Mouse (Mus musculus): ENCODE measurements around the gene Usp39. TPM values are rescaled to one million over a fixed set of nuclear protein-coding genes. Genes with fewer than 3 reads are reported as not detected.

Gene Usp39
- polyA plus RNA-seq, 1 experiment from 2014 or later: 36.7 TPM

GRCm38 (mm10) chr6:72383142-72383820 is 38.3 kb upstream of the Usp39 start:
- Histone ChIP-seq H3K4me1 (peaks cover 6% of the 10 kb centered on the region; the same call in 1 of the 2 replicates), H3K9me3 (replicated peaks) (no peaks in the 10 kb centered on the region), H3K36me3 (no peaks in the 10 kb centered on the region), H3K27me3 (replicated peaks) (peaks cover 28% of the 10 kb centered on the region), H3K4me3 (replicated peaks) (no peak overlapping the region), H3K9ac (replicated peaks) (no peak overlapping the region), H3K4me2 (no peak overlapping the region), H3K27ac (replicated peaks) (no peak overlapping the region)
- no peak for ATAC-seq (ENCODE audit: low FRiP score)
- WGBS: 88% methylated on average over 6 of the region's 6 CpGs

- no peaks in the 10 kb centered on the region for H3K36me3 ChIP-seq
- H3K4me1 ChIP-seq: peaks cover 6% of the 10 kb centered on the region; the same call in 1 of the 2 replicates
- H3K9me3 ChIP-seq (replicated peaks): no peaks in the 10 kb centered on the region
- ATAC-seq (ENCODE audit: low FRiP score): no peak
- H3K27ac ChIP-seq (replicated peaks): no peak overlapping the region
- H3K4me3 ChIP-seq (replicated peaks): no peak overlapping the region
- no peak overlapping the region for H3K4me2 ChIP-seq
- peaks cover 28% of the 10 kb centered on the region for H3K27me3 ChIP-seq (replicated peaks)
- H3K9ac ChIP-seq (replicated peaks): no peak overlapping the region
- 85% methylated on average over 6 of the region's 6 CpGs for WGBS
Measured at GRCm38 (mm10) chr6:72382494-72382893, 37.5 kb upstream of the Usp39 start.

DNA sequence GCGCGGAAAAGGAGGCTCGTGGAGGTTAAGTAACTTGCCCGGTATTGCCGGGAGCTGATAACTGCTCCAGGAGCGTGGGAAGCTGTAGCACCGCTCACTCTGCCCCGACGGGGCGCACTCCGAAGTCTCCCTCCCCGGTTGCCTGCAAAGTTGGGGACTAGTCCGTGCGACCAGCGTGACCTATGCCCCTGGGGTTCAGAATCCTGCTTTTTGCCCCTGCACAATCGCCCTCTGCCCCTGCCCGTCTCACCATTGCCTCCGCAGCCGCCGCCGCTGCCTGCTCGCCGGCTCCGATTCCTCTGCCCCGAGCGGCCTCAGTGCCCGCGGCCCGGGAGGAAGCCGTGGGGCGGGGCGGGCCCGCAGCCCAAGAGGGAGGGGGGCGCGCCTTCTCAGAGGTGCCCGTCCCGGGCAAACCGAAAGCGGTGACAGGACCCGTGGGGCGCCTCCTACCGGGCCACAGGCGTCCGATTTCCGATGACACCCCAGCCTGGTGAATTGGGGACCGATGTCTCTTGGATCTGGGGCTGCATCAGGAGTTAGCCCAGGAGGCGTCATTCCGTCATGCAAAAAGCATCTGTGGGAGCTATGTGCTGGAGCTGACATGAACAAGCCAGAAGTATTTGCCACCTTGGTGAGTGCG is 35.3 kb upstream of the Usp39 start, which contains the start of gene Vamp5:
Vamp5 (minus strand) TSS at position 338 of the 640 bp plus-strand sequence.
- 2% methylated on average over 47 of the region's 49 CpGs for WGBS
- no peaks in the 10 kb centered on the region for H3K36me3 ChIP-seq
- peaks cover 6% of the 10 kb centered on the region; the same call in 1 of the 2 replicates for H3K4me1 ChIP-seq
- H3K27me3 ChIP-seq (replicated peaks): peaks cover 28% of the 10 kb centered on the region
- no peak for ATAC-seq (ENCODE audit: low FRiP score)
- peak within 1 kb of the TSS; percentile 61 for H3K4me2 ChIP-seq
- no peaks in the 10 kb centered on the region for H3K9me3 ChIP-seq (replicated peaks)
- peak within 1 kb of the TSS; percentile 43 for H3K9ac ChIP-seq (replicated peaks)
- peak within 1 kb of the TSS; percentile 41 for H3K4me3 ChIP-seq (replicated peaks)
- peak within 1 kb of the TSS; percentile 58; the same call in 1 of the 2 replicates for H3K27ac ChIP-seq (replicated peaks)

GRCm38 (mm10) chr6:72379377-72380130 is 34.6 kb upstream of the Usp39 start:
- Histone ChIP-seq H3K27ac (replicated peaks) (0 out of 2 replicates have a peak overlapping the region, but pooled peaks have one; percentile 58), H3K27me3 (replicated peaks) (peaks cover 28% of the 10 kb centered on the region), H3K9me3 (replicated peaks) (no peaks in the 10 kb centered on the region), H3K4me3 (replicated peaks) (peak overlapping the region; percentile 41), H3K4me1 (peaks cover 6% of the 10 kb centered on the region; the same call in 1 of the 2 replicates), H3K4me2 (peak overlapping the region; percentile 61), H3K36me3 (no peaks in the 10 kb centered on the region), H3K9ac (replicated peaks) (peak overlapping the region; percentile 43; the same call in 1 of the 2 replicates)
- ATAC-seq (ENCODE audit: low FRiP score): no peak
- WGBS: 36% methylated on average over 7 of the region's 7 CpGs

GRCm38 (mm10) chr6:72378510-72379234 is 33.7 kb upstream of the Usp39 start:
- H3K4me3 ChIP-seq (replicated peaks): no peak overlapping the region
- H3K4me2 ChIP-seq: no peak overlapping the region
- H3K36me3 ChIP-seq: no peaks in the 10 kb centered on the region
- ATAC-seq (ENCODE audit: low FRiP score): no peak
- H3K9me3 ChIP-seq (replicated peaks): no peaks in the 10 kb centered on the region
- no peak overlapping the region for H3K9ac ChIP-seq (replicated peaks)
- H3K27me3 ChIP-seq (replicated peaks): peaks cover 28% of the 10 kb centered on the region
- peaks cover 6% of the 10 kb centered on the region; the same call in 1 of the 2 replicates for H3K4me1 ChIP-seq
- 87% methylated on average over 8 of the region's 8 CpGs for WGBS
- no peak overlapping the region for H3K27ac ChIP-seq (replicated peaks)

DNA sequence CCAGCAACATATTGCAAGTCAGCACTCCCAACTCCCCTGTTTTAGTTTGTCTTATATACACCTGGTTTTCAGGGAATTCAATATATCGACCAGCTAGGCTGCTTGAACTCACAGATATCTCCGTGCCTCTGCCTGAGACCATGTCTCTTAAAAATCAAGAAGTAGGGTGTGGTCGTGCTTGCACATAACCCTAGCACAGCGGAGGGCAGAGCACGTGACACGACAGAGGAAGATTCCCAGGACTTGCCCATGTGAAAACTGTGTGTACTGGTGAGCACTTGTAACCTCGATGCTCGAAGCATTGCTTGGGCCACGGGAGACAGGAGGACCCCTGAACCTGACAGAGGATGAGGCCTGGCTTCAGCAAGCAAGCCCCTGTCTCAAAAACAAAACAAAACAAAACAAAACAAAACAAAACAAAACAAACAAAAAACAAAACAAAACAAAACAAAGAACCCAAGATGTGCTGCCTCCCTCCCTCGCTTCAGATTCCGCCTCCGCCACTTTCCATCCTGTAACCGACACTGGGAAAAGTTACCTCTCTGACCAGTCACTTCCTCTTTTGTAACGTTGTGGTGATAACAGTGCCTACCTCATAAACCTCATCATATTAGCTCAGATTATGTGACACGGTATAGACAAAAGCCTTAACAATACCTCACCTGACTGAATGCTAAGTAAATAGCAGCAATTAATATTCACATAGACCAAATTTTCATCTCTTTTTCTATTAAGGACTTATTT is 30.0 kb upstream of the Usp39 start:
- Histone ChIP-seq H3K27me3 (replicated peaks) (peaks cover 14% of the 10 kb centered on the region), H3K9me3 (replicated peaks) (no peaks in the 10 kb centered on the region), H3K4me3 (replicated peaks) (no peak overlapping the region), H3K36me3 (no peaks in the 10 kb centered on the region), H3K4me1 (no peaks in the 10 kb centered on the region; the same call in 1 of the 2 replicates), H3K4me2 (no peak overlapping the region), H3K9ac (replicated peaks) (no peak overlapping the region), H3K27ac (replicated peaks) (no peak overlapping the region)
- no peak for ATAC-seq (ENCODE audit: low FRiP score)
- WGBS: 86% methylated on average over 15 of the region's 15 CpGs

GRCm38 (mm10) chr6:72374206-72374605 is 29.2 kb upstream of the Usp39 start:
- Histone ChIP-seq H3K4me3 (replicated peaks) (no peak overlapping the region), H3K36me3 (no peaks in the 10 kb centered on the region), H3K4me1 (no peaks in the 10 kb centered on the region), H3K27me3 (replicated peaks) (peaks cover 6% of the 10 kb centered on the region), H3K9ac (replicated peaks) (no peak overlapping the region), H3K27ac (replicated peaks) (no peak overlapping the region), H3K9me3 (replicated peaks) (no peaks in the 10 kb centered on the region), H3K4me2 (no peak overlapping the region)
- ATAC-seq (ENCODE audit: low FRiP score): no peak
- WGBS: 82% methylated on average over 7 of the region's 7 CpGs

GRCm38 (mm10) chr6:72373184-72373583 is 28.2 kb upstream of the Usp39 start:
- Histone ChIP-seq H3K27ac (replicated peaks) (no peak overlapping the region), H3K27me3 (replicated peaks) (no peaks in the 10 kb centered on the region), H3K9ac (replicated peaks) (no peak overlapping the region), H3K4me1 (no peaks in the 10 kb centered on the region), H3K4me3 (replicated peaks) (no peak overlapping the region), H3K9me3 (replicated peaks) (no peaks in the 10 kb centered on the region), H3K36me3 (no peaks in the 10 kb centered on the region), H3K4me2 (no peak overlapping the region)
- no peak for ATAC-seq (ENCODE audit: low FRiP score)
- WGBS: 84% methylated on average over 4 of the region's 4 CpGs

DNA sequence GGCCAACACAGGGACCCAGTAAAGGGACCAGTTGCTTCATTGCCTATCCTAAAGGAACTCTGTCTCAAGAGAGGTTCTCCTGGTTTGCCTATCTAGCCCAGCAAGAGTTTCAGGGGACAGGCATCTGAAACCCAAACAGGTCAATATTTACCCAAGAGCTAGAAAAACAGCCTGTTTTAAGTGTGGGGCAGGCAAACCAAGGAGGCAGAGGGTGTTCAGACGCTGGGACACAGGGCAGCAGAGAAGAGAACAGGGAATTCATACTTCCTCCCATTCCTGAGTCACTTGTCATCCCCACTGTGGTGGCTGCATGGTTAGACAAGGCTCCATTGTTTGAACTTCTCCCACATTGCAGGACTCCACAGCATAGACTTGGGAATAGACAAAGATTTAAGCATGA is 26.6 kb upstream of the Usp39 start:
- no peak for ATAC-seq (ENCODE audit: low FRiP score)
- H3K4me1 ChIP-seq: no peaks in the 10 kb centered on the region
- no peaks in the 10 kb centered on the region for H3K9me3 ChIP-seq (replicated peaks)
- WGBS: 21% methylated on average over 1 of the region's 1 CpGs
- H3K27me3 ChIP-seq (replicated peaks): no peaks in the 10 kb centered on the region
- no peak overlapping the region for H3K4me3 ChIP-seq (replicated peaks)
- no peaks in the 10 kb centered on the region for H3K36me3 ChIP-seq
- no peak overlapping the region for H3K9ac ChIP-seq (replicated peaks)
- H3K27ac ChIP-seq (replicated peaks): no peak overlapping the region
- H3K4me2 ChIP-seq: no peak overlapping the region

- Histone ChIP-seq H3K27me3 (replicated peaks) (no peaks in the 10 kb centered on the region), H3K36me3 (no peaks in the 10 kb centered on the region), H3K9me3 (replicated peaks) (no peaks in the 10 kb centered on the region), H3K4me3 (replicated peaks) (no peak overlapping the region), H3K27ac (replicated peaks) (no peak overlapping the region), H3K4me1 (no peaks in the 10 kb centered on the region), H3K4me2 (no peak overlapping the region), H3K9ac (replicated peaks) (no peak overlapping the region)
- 57% methylated on average over 5 of the region's 5 CpGs for WGBS
- no peak for ATAC-seq (ENCODE audit: low FRiP score)
Measured at GRCm38 (mm10) chr6:72371147-72371546, 26.2 kb upstream of the Usp39 start.

GRCm38 (mm10) chr6:72370091-72370490 is 25.1 kb upstream of the Usp39 start:
- no peak overlapping the region for H3K4me3 ChIP-seq (replicated peaks)
- H3K4me2 ChIP-seq: no peak overlapping the region
- ATAC-seq (ENCODE audit: low FRiP score): no peak
- no peak overlapping the region for H3K9ac ChIP-seq (replicated peaks)
- 85% methylated on average over 12 of the region's 12 CpGs for whole genome bisulfite sequencing
- H3K36me3 ChIP-seq: no peaks in the 10 kb centered on the region
- no peaks in the 10 kb centered on the region for H3K27me3 ChIP-seq (replicated peaks)
- no peak overlapping the region for H3K27ac ChIP-seq (replicated peaks)
- no peaks in the 10 kb centered on the region for H3K9me3 ChIP-seq (replicated peaks)
- no peaks in the 10 kb centered on the region for H3K4me1 ChIP-seq
